19 mouse cellular contexts compared by ENCODE assay signal in genomic region chr9:97533306-97533705, GRCm38 (mm10).
DNase-seq lines count a peak whose midpoint lies in the region; ATAC-seq and TF ChIP-seq lines count a peak whose summit lies in the region.
"Had no signal": no experiment of that assay in that cellular context is flagged by ENCODE, and none has a peak within 500 bp of the region (broad histone marks: within the 10 kb centered on the region; RNA-seq: fewer than 3 reads in every experiment).

No protein-coding gene starts in this region.

- no peaks in the 10 kb centered on the region for H3K9me3 ChIP-seq in forebrain, embryonic 14.5 days (replicated peaks; ENCODE audit: control insufficient read depth, low read length)
- no peaks in the 10 kb centered on the region for H3K9me3 ChIP-seq in forebrain, embryonic 11.5 days (ENCODE audit: control insufficient read depth, low read length)
- H3K9me3 ChIP-seq: embryonic facial prominence, embryonic 13.5 days; embryonic facial prominence, embryonic 15.5 days; forebrain, embryonic 12.5 days had no signal

- no peak for TF ChIP-seq CTCF in brain, embryonic 14.5 days (IDR thresholded peaks at IDR 0.05; ENCODE audit: borderline replicate concordance, extremely low read depth, insufficient read depth, insufficient read length)

- H3K36me3 ChIP-seq in forebrain, embryonic 14.5 days (ENCODE audit: control insufficient read depth, insufficient read depth, low read length): no peaks in the 10 kb centered on the region
- no peaks in the 10 kb centered on the region for H3K36me3 ChIP-seq in forebrain, embryonic 11.5 days (ENCODE audit: control insufficient read depth, insufficient read depth, low read length)
- H3K36me3 ChIP-seq: embryonic facial prominence, embryonic 13.5 days; embryonic facial prominence, embryonic 15.5 days; forebrain, embryonic 12.5 days had no signal

- ATAC-seq in forebrain, embryonic 14.5 days: no peak
- ATAC-seq in forebrain, embryonic 11.5 days (replicated peaks; ENCODE audit: low FRiP score): no peak

- TF ChIP-seq POLR2A in brain, embryonic 14.5 days (IDR thresholded peaks at IDR 0.05; ENCODE audit: borderline replicate concordance, extremely low read depth, insufficient read depth, insufficient read length, poor library complexity, severe bottlenecking): no peak

- DNase-seq in forebrain, embryonic 14.5 days (ENCODE audit: low spot score): peak; percentile 44
- no peak for DNase-seq in forebrain, embryonic 11.5 days (ENCODE audit: low spot score)
- peak; percentile 18 for DNase-seq in layer of hippocampus, adult 11-12 months (ENCODE audit: low spot score)
- no peak for DNase-seq in layer of hippocampus, adult 8-10 months (ENCODE audit: low spot score in 2 of 2)
- peak; percentile 68 for DNase-seq in brain, embryonic 14.5 days (ENCODE audit: low read depth)
- DNase-seq in layer of hippocampus, adult 9-10 months (ENCODE audit: low spot score): peak; percentile 8
- DNase-seq in thymus, postnatal 36 days: no peak
- DNase-seq in lung, adult 18-20 months: no peak
- DNase-seq: adrenal gland, adult 2 months; adrenal gland, postnatal 10 days; adrenal gland, postnatal 25 days; cerebellum, adult 11-12 months; cerebellum, adult 2 months; cerebellum, adult 9-10 months; embryo, embryonic 11 days had no signal

- no peak overlapping the region for H3K4me3 ChIP-seq in forebrain, embryonic 14.5 days (ENCODE audit: low read depth, low read length)
- no peak overlapping the region for H3K4me3 ChIP-seq in forebrain, embryonic 11.5 days (ENCODE audit: low read depth, low read length)
- H3K4me3 ChIP-seq: embryonic facial prominence, embryonic 13.5 days; embryonic facial prominence, embryonic 15.5 days; erythroblast, embryonic 14.5 days; forebrain, embryonic 12.5 days had no signal

- WGBS in forebrain, embryonic 14.5 days: 86% methylated on average over 3 of the region's 3 CpGs
- WGBS in forebrain, embryonic 11.5 days: 89% methylated on average over 3 of the region's 3 CpGs

- no peak overlapping the region for H3K9ac ChIP-seq in forebrain, embryonic 14.5 days (ENCODE audit: low read length)
- H3K9ac ChIP-seq in forebrain, embryonic 11.5 days (ENCODE audit: low read length): no peak overlapping the region
- H3K9ac ChIP-seq: embryonic facial prominence, embryonic 13.5 days; embryonic facial prominence, embryonic 15.5 days; forebrain, embryonic 12.5 days had no signal

- no peak overlapping the region for H3K4me2 ChIP-seq in forebrain, embryonic 14.5 days (ENCODE audit: low read length)
- H3K4me2 ChIP-seq in forebrain, embryonic 11.5 days (ENCODE audit: low read depth, low read length, severe bottlenecking): no peak overlapping the region
- H3K4me2 ChIP-seq: embryonic facial prominence, embryonic 13.5 days; embryonic facial prominence, embryonic 15.5 days; forebrain, embryonic 12.5 days had no signal

- no peaks in the 10 kb centered on the region for H3K4me1 ChIP-seq in forebrain, embryonic 14.5 days (ENCODE audit: control insufficient read depth, insufficient read depth, low read length)
- H3K4me1 ChIP-seq in forebrain, embryonic 11.5 days (replicated peaks; ENCODE audit: control insufficient read depth, insufficient read depth, low read length): no peaks in the 10 kb centered on the region
- H3K4me1 ChIP-seq: embryonic facial prominence, embryonic 13.5 days; embryonic facial prominence, embryonic 15.5 days; forebrain, embryonic 12.5 days had no signal

- H3K27me3 ChIP-seq in forebrain, embryonic 14.5 days (replicated peaks; ENCODE audit: control insufficient read depth, insufficient read depth, low read length): no peaks in the 10 kb centered on the region
- no peaks in the 10 kb centered on the region for H3K27me3 ChIP-seq in forebrain, embryonic 11.5 days (ENCODE audit: control insufficient read depth, insufficient read depth, low read length)
- H3K27me3 ChIP-seq: embryonic facial prominence, embryonic 13.5 days; embryonic facial prominence, embryonic 15.5 days; forebrain, embryonic 12.5 days had no signal

- no peak overlapping the region for H3K27ac ChIP-seq in forebrain, embryonic 14.5 days (ENCODE audit: low read depth, low read length)
- H3K27ac ChIP-seq in forebrain, embryonic 11.5 days (ENCODE audit: low read depth, low read length): no peak overlapping the region
- H3K27ac ChIP-seq: embryonic facial prominence, embryonic 13.5 days; embryonic facial prominence, embryonic 15.5 days; forebrain, embryonic 12.5 days had no signal

Comparison
In these comparisons a context has a peak if more than half of its experiments do, and no peak if none do; other contexts are left out.
1. DNase-seq: peak in forebrain, embryonic 14.5 days (single experiment), layer of hippocampus, adult 11-12 months (single experiment), brain, embryonic 14.5 days (single experiment) and layer of hippocampus, adult 9-10 months (single experiment); none in forebrain, embryonic 11.5 days (single experiment), layer of hippocampus, adult 8-10 months (0 of 2), thymus, postnatal 36 days (0 of 2) and lung, adult 18-20 months (0 of 2).